Mouse (Mus musculus): ENCODE measurements around the gene Rtel1. TPM values are rescaled to one million over a fixed set of nuclear protein-coding genes. Genes with fewer than 3 reads are reported as not detected.
A peak's percentile ranks its signal among the peaks of the same experiment; 100 is the strongest.

Gene Rtel1
- polyA plus RNA-seq, 1 experiment, result 41.0 TPM

- Histone ChIP-seq H3K4me3 (replicated peaks; ENCODE audit: extremely low read depth, low read depth, low read length) (no peak overlapping the region), H3K4me1 (ENCODE audit: control insufficient read depth, insufficient read depth, low read length) (peaks cover 3% of the 10 kb centered on the region; the same call in 1 of the 2 replicates)
- WGBS, result 86% methylated on average over 6 of the region's 6 CpGs
- no peak for DNase-seq
- TF ChIP-seq CTCF (IDR thresholded peaks at IDR 0.05; ENCODE audit: insufficient read depth, low read length) (no peak), POLR2A (IDR thresholded peaks at IDR 0.05; ENCODE audit: borderline replicate concordance, extremely low read depth, low read depth, low read length) (no peak)
These were observed 62.2 kb downstream of the Rtel1 start for GRCm38 (mm10) chr2:181381631-181382306.

- H3K4me1 ChIP-seq (ENCODE audit: control insufficient read depth, insufficient read depth, low read length), result peaks cover 3% of the 10 kb centered on the region; the same call in 1 of the 2 replicates
- WGBS, result 68% methylated on average over 7 of the region's 7 CpGs
- H3K4me3 ChIP-seq (replicated peaks; ENCODE audit: extremely low read depth, low read depth, low read length), result no peak overlapping the region
- TF ChIP-seq CTCF (IDR thresholded peaks at IDR 0.05; ENCODE audit: insufficient read depth, low read length), result no peak
- no peak for TF ChIP-seq POLR2A (IDR thresholded peaks at IDR 0.05; ENCODE audit: borderline replicate concordance, extremely low read depth, low read depth, low read length)
- DNase-seq, result no peak
These were observed 64.9 kb downstream of the Rtel1 start for GRCm38 (mm10) chr2:181384463-181384862.

DNA sequence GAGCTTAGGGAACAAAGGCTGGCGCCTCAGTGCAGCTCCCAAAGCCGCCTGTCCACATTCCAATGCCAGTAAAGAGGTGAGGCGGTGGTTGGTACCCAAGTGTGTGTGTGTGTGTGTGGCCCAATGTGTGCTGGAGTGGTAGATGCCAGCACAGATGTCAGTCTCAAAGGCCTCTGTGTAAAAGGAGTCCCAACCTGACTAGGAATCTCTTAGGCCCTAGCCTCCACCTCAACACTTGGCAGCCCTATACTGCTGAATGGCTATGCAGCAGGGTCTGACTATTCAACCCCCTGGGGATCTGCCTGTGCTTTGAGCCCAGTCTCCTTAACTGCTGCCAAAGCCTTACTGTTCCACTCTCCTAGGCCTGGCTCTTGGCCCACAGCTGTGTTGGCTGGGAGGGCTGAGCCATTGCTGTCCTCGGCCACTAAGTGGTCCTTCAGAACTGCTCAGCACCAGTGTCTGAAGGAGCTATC lies 65.4 kb downstream of the Rtel1 start:
- peak; percentile 57 for DNase-seq
- H3K4me3 ChIP-seq (replicated peaks; ENCODE audit: extremely low read depth, low read depth, low read length), result no peak overlapping the region
- no peak for TF ChIP-seq CTCF (IDR thresholded peaks at IDR 0.05; ENCODE audit: insufficient read depth, low read length)
- 0 out of 2 replicates have a peak, but pooled peaks have one; percentile 16 for TF ChIP-seq POLR2A (IDR thresholded peaks at IDR 0.05; ENCODE audit: borderline replicate concordance, extremely low read depth, low read depth, low read length)
- 78% methylated on average over 4 of the region's 4 CpGs for WGBS
- peaks cover 3% of the 10 kb centered on the region; the same call in 1 of the 2 replicates for H3K4me1 ChIP-seq (ENCODE audit: control insufficient read depth, insufficient read depth, low read length)

DNA sequence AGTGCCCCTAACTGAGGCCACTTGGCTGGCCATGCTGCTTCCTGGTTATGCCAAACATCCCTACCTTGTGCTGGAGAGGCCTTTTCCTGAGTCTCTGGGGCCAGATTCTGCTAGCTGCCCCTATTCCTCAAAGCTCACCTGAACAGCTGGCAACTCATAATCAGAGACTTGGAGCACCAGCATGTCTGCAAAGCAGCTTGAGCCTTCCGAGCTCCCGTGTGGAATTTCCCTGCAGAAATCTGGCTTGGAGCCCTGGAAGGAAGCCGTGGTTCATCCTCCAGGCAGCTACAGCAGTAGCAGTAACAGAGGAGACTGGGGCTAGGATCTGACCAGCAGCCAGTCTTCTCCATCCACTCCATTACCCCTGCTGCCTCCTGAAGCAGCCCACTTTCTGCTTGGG lies 66.3 kb downstream of the Rtel1 start:
- Histone ChIP-seq H3K4me1 (ENCODE audit: control insufficient read depth, insufficient read depth, low read length) (peaks cover 3% of the 10 kb centered on the region; the same call in 1 of the 2 replicates), H3K4me3 (replicated peaks; ENCODE audit: extremely low read depth, low read depth, low read length) (no peak overlapping the region)
- WGBS, result 23% methylated on average over 3 of the region's 3 CpGs
- TF ChIP-seq CTCF (IDR thresholded peaks at IDR 0.05; ENCODE audit: insufficient read depth, low read length), result no peak
- no peak for TF ChIP-seq POLR2A (IDR thresholded peaks at IDR 0.05; ENCODE audit: borderline replicate concordance, extremely low read depth, low read depth, low read length)
- DNase-seq, result no peak

DNA sequence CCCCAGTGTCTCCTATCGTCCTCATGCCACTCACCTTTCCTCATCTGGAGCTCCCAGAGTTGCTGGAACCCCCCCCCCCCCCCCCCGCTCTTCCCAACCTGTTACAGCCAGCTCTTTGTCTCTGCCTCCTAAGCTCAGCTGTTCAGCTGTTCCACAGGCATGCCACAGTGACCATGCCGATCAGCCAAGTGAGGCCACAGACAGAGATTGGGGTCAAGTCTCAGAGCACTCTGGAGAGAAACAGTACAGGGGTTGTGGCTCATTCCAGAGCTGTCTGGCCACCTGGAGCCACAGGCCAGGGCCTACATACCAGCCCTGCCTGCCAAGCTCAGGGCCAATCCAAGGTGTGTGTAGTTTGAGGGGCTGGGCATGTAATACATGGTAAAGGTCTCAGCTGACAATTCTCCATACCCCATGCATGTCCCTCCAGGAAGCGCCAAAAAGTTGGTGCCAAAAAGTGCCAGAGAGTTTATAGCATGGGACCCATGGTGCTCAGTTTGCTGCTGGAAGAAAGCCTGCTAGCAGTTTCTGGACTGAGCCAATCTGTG lies 67.2 kb downstream of the Rtel1 start:
- DNase-seq, result no peak
- no peak for TF ChIP-seq POLR2A (IDR thresholded peaks at IDR 0.05; ENCODE audit: borderline replicate concordance, extremely low read depth, low read depth, low read length)
- no peak for TF ChIP-seq CTCF (IDR thresholded peaks at IDR 0.05; ENCODE audit: insufficient read depth, low read length)
- Histone ChIP-seq H3K4me3 (replicated peaks; ENCODE audit: extremely low read depth, low read depth, low read length) (no peak overlapping the region), H3K4me1 (ENCODE audit: control insufficient read depth, insufficient read depth, low read length) (peaks cover 3% of the 10 kb centered on the region; the same call in 1 of the 2 replicates)
- 80% methylated on average over 4 of the region's 4 CpGs for WGBS

GRCm38 (mm10) chr2:181390136-181390870 lies 70.8 kb downstream of the Rtel1 start:
- H3K4me3 ChIP-seq (replicated peaks; ENCODE audit: extremely low read depth, low read depth, low read length), result no peak overlapping the region
- H3K4me1 ChIP-seq (ENCODE audit: control insufficient read depth, insufficient read depth, low read length), result no peaks in the 10 kb centered on the region
- no peak for DNase-seq
- WGBS, result 72% methylated on average over 4 of the region's 4 CpGs
- no peak for TF ChIP-seq CTCF (IDR thresholded peaks at IDR 0.05; ENCODE audit: insufficient read depth, low read length)
- TF ChIP-seq POLR2A (IDR thresholded peaks at IDR 0.05; ENCODE audit: borderline replicate concordance, extremely low read depth, low read depth, low read length), result no peak

GRCm38 (mm10) chr2:181391022-181391421 lies 71.5 kb downstream of the Rtel1 start:
- DNase-seq, result no peak
- no peaks in the 10 kb centered on the region for H3K4me1 ChIP-seq (ENCODE audit: control insufficient read depth, insufficient read depth, low read length)
- WGBS, result 90% methylated on average over 15 of the region's 15 CpGs
- H3K4me3 ChIP-seq (replicated peaks; ENCODE audit: extremely low read depth, low read depth, low read length), result no peak overlapping the region
- no peak for TF ChIP-seq POLR2A (IDR thresholded peaks at IDR 0.05; ENCODE audit: borderline replicate concordance, extremely low read depth, low read depth, low read length)
- TF ChIP-seq CTCF (IDR thresholded peaks at IDR 0.05; ENCODE audit: insufficient read depth, low read length), result no peak

DNA sequence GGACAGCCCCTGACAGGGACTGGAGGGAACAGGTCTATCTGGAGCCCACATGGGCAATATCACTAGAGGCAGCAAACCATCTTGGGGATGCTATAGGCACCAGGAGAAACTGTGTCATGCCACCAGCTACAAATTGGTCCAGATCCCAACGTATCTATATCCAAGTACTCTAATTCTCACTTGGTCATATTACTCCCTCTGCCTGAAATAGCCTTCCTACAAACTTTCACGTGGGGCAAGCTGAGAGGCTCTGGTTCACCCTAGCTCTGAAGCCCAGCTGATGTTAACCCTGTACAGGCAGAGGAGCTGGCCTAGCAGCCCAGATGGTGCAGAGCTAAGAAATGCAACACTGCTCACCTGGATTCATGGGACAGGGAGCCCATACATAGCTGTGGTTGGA lies 72.0 kb downstream of the Rtel1 start:
- WGBS, result 72% methylated on average over 2 of the region's 2 CpGs
- TF ChIP-seq CTCF (IDR thresholded peaks at IDR 0.05; ENCODE audit: insufficient read depth, low read length) (no peak), POLR2A (IDR thresholded peaks at IDR 0.05; ENCODE audit: borderline replicate concordance, extremely low read depth, low read depth, low read length) (no peak)
- H3K4me1 ChIP-seq (ENCODE audit: control insufficient read depth, insufficient read depth, low read length), result no peaks in the 10 kb centered on the region
- no peak for DNase-seq
- H3K4me3 ChIP-seq (replicated peaks; ENCODE audit: extremely low read depth, low read depth, low read length), result no peak overlapping the region

DNA sequence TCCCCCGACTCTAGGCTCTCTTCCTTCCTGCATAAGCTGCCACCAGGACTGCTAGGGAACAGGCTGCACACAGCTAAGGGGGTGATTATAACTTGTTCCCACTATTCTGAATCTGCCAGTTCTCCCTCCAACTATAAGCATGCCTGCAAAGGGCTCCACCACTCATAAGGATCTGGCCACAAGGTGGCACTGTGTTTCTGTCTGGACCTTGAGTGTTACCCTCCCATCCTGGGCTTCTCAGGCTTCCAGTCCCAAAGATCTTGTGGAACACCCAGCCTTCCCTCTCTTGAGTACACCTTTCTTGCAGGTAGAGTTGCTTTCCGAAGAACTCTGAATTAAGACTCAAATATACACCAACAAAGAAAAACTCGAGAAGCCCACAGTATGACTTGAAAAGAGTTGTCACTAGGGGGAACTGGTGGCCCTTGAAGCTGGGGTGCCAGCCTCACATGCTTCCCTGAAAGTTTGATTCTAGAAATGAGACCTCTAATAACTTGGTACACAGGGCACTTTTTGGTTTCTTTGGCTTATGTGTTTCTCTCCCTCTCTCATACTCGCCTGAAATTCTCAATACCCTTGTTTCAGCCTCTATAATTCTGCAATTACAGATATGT lies 73.2 kb downstream of the Rtel1 start:
- 33% methylated on average over 4 of the region's 4 CpGs for WGBS
- no peak for TF ChIP-seq POLR2A (IDR thresholded peaks at IDR 0.05; ENCODE audit: borderline replicate concordance, extremely low read depth, low read depth, low read length)
- peak; percentile 91 for TF ChIP-seq CTCF (IDR thresholded peaks at IDR 0.05; ENCODE audit: insufficient read depth, low read length)
- DNase-seq, result peak; percentile 83
- Histone ChIP-seq H3K4me1 (ENCODE audit: control insufficient read depth, insufficient read depth, low read length) (no peaks in the 10 kb centered on the region), H3K4me3 (replicated peaks; ENCODE audit: extremely low read depth, low read depth, low read length) (no peak overlapping the region)
